Mouse (Mus musculus): ENCODE data around the gene Shkbp1. TPM values are rescaled to one million over a fixed set of nuclear protein-coding genes. Genes with fewer than 3 reads are reported as not detected.

Gene Shkbp1
- total RNA-seq (2021): 10 to 100 TPM; 21.7 to 31.2 TPM

- intact Hi-C loops (cut with DNase I): loop anchor here (2.0 kb wide), 1 partner anchor 15 kb away; no protein-coding TSS in a partner anchor
- DNase-seq (ENCODE audit: low spot score in 2 of 2): peak; percentile 82 to 93
Measured at GRCm38 (mm10) chr7:27355745-27356240, at the start of gene Shkbp1. TSS of gene Shkbp1 (minus strand) at chr7:27356019.

GRCm38 (mm10) chr7:27404203-27404942 lies 48.6 kb upstream of the Shkbp1 start:
- intact Hi-C loops (cut with DNase I): no loop called here
- no peak for DNase-seq (ENCODE audit: low spot score in 2 of 2)

GRCm38 (mm10) chr7:27402675-27403074 lies 46.9 kb upstream of the Shkbp1 start:
- intact Hi-C loops (cut with DNase I): loop anchor here (2.0 kb wide), 1 partner anchor 70 kb away; no protein-coding TSS in a partner anchor
- peak; percentile 76 to 87 for DNase-seq (ENCODE audit: low spot score in 2 of 2)

GRCm38 (mm10) chr7:27400545-27400944 lies 44.7 kb upstream of the Shkbp1 start:
- peak in 1 of 2 experiments; percentile 74 for DNase-seq (ENCODE audit: low spot score in 2 of 2)
- intact Hi-C loops (cut with DNase I): no loop called here

GRCm38 (mm10) chr7:27397048-27397949 lies 41.5 kb upstream of the Shkbp1 start:
- intact Hi-C loops (cut with DNase I): no loop called here
- peak; percentile 76 to 83 for DNase-seq (ENCODE audit: low spot score in 2 of 2)

GRCm38 (mm10) chr7:27396184-27397047 lies 40.6 kb upstream of the Shkbp1 start:
- peak; percentile 29 to 57 for DNase-seq (ENCODE audit: low spot score in 2 of 2)
- intact Hi-C loops (cut with DNase I): loop anchor here (1.0 kb wide), 1 partner anchor 57 kb away; no protein-coding TSS in a partner anchor

GRCm38 (mm10) chr7:27395521-27396183 lies 39.8 kb upstream of the Shkbp1 start:
- peak; percentile 23 to 58 for DNase-seq (ENCODE audit: low spot score in 2 of 2)
- intact Hi-C loops (cut with DNase I): loop anchor here (1.0 kb wide), 1 partner anchor 56 kb away; no protein-coding TSS in a partner anchor

GRCm38 (mm10) chr7:27391416-27391815 lies 35.6 kb upstream of the Shkbp1 start:
- intact Hi-C loops (cut with DNase I): no loop called here
- no peak for DNase-seq (ENCODE audit: low spot score in 2 of 2)

- DNase-seq (ENCODE audit: low spot score in 2 of 2): no peak
- intact Hi-C loops (cut with DNase I): no loop called here
Measured at GRCm38 (mm10) chr7:27389213-27389612, 33.4 kb upstream of the Shkbp1 start.

GRCm38 (mm10) chr7:27384731-27385130 lies 28.9 kb upstream of the Shkbp1 start:
- DNase-seq (ENCODE audit: low spot score in 2 of 2): no peak
- intact Hi-C loops (cut with DNase I): loop anchor here (1.0 kb wide), 1 partner anchor 48 kb away; no protein-coding TSS in a partner anchor

GRCm38 (mm10) chr7:27384134-27384533 lies 28.3 kb upstream of the Shkbp1 start:
- DNase-seq (ENCODE audit: low spot score in 2 of 2): no peak
- intact Hi-C loops (cut with DNase I): loop anchor here (1.0 kb wide), 1 partner anchor 48 kb away; no protein-coding TSS in a partner anchor

GRCm38 (mm10) chr7:27383233-27383632 lies 27.4 kb upstream of the Shkbp1 start:
- intact Hi-C loops (cut with DNase I): no loop called here
- DNase-seq (ENCODE audit: low spot score in 2 of 2): no peak

GRCm38 (mm10) chr7:27381560-27381959 lies 25.7 kb upstream of the Shkbp1 start:
- intact Hi-C loops (cut with DNase I): no loop called here

GRCm38 (mm10) chr7:27381009-27381408 lies 25.2 kb upstream of the Shkbp1 start:
- intact Hi-C loops (cut with DNase I): no loop called here
- no peak for DNase-seq (ENCODE audit: low spot score in 2 of 2)

More at GRCm38 (mm10) chr7:27381560-27381959, 25.7 kb upstream of the Shkbp1 start:
- no peak for DNase-seq (ENCODE audit: low spot score in 2 of 2)

GRCm38 (mm10) chr7:27379836-27380235 lies 24.0 kb upstream of the Shkbp1 start:
- DNase-seq (ENCODE audit: low spot score in 2 of 2): no peak
- intact Hi-C loops (cut with DNase I): no loop called here

- intact Hi-C loops (cut with DNase I): no loop called here
- DNase-seq (ENCODE audit: low spot score in 2 of 2): peak in 1 of 2 experiments; percentile 50
Measured at GRCm38 (mm10) chr7:27378431-27378830, 22.6 kb upstream of the Shkbp1 start.

GRCm38 (mm10) chr7:27375274-27375673 lies 19.5 kb upstream of the Shkbp1 start:
- DNase-seq (ENCODE audit: low spot score in 2 of 2): peak; percentile 60 to 83
- intact Hi-C loops (cut with DNase I): no loop called here

- no peak for DNase-seq (ENCODE audit: low spot score in 2 of 2)
- intact Hi-C loops (cut with DNase I): no loop called here
Measured at GRCm38 (mm10) chr7:27371715-27372462, 16.1 kb upstream of the Shkbp1 start.

Data from left cerebral cortex, postnatal 25 days (tissue).